Mouse (Mus musculus) ES-E14 (cell line): ENCODE data around the gene Ift74. TPM values are rescaled to one million over a fixed set of nuclear protein-coding genes. Genes with fewer than 3 reads are reported as not detected.
A peak's percentile ranks its signal among the peaks of the same experiment; 100 is the strongest.

Source experiments
- DNase-seq: peaks from one replicate; pipeline ENCODE4 v3.0.0-alpha.2; 2013; ENCODE audit warnings: low read depth, low spot score
- H3K27ac ChIP-seq: 2 replicates; pipeline ENCODE4 v1.5.1; 2012; ENCODE audit warnings: low read depth, mild to moderate bottlenecking, low read length, moderate library complexity, mixed read lengths; ENCODE audit not compliant: poor library complexity, insufficient read depth, severe bottlenecking
- H3K36me3 ChIP-seq: 2 replicates; pipeline ENCODE4 v1.6.1; 2012; ENCODE audit warnings: mild to moderate bottlenecking, low read length, moderate library complexity, mixed read lengths; ENCODE audit not compliant: control insufficient read depth, poor library complexity, insufficient read depth, severe bottlenecking
- H3K4me1 ChIP-seq, 2 experiments: fragments of 150-350 bp in 1 of 2; sonication (generic) in 1 of 2; 2 replicates each; pipeline ENCODE4 v1.6.1; 2012; ENCODE audit warnings: low read length in 2 of 2, mild to moderate bottlenecking in 1 of 2, mixed read lengths in 1 of 2; ENCODE audit not compliant: control insufficient read depth in 2 of 2, insufficient read depth in 2 of 2, poor library complexity in 1 of 2
- H3K4me3 ChIP-seq, 2 experiments: fragments of 150-350 bp in 1 of 2; sonication (generic) in 1 of 2; 2 replicates each; pipeline ENCODE4 v1.5.1; 2012; ENCODE audit warnings: low read length in 2 of 2, low read depth in 1 of 2, mild to moderate bottlenecking in 1 of 2, mixed read lengths in 1 of 2; ENCODE audit not compliant: insufficient read depth in 1 of 2, poor library complexity in 1 of 2, severe bottlenecking in 1 of 2
- H3K9ac ChIP-seq: 2 replicates; pipeline ENCODE4 v1.6.1; 2012; ENCODE audit warnings: low read depth, mild to moderate bottlenecking, low read length, mixed read lengths; ENCODE audit not compliant: poor library complexity, insufficient read depth, severe bottlenecking
- H3K9me3 ChIP-seq: fragments of 150-350 bp; sonication (generic); 2 replicates; pipeline ENCODE4 v1.6.1; 2012; ENCODE audit warnings: low read depth, mild to moderate bottlenecking, low read length; ENCODE audit not compliant: control insufficient read depth, insufficient read depth
- CHD2 ChIP-seq: IDR thresholded peaks from 2 replicates; pipeline ENCODE4 v1.6.1; 2014; ENCODE audit warnings: mild to moderate bottlenecking, low read depth, low read length, inconsistent platforms
- HCFC1 ChIP-seq: IDR thresholded peaks from 2 replicates; pipeline ENCODE4 v1.6.1; 2012; ENCODE audit warnings: low read length, inconsistent platforms, borderline replicate concordance; ENCODE audit not compliant: insufficient read depth
- MAFK ChIP-seq: IDR thresholded peaks from 2 replicates; pipeline ENCODE4 v1.6.1; 2014; ENCODE audit warnings: mild to moderate bottlenecking, low read depth, low read length, inconsistent platforms; ENCODE audit not compliant: insufficient read depth
- ZC3H11A ChIP-seq: IDR thresholded peaks from 2 replicates; pipeline ENCODE4 v1.6.1; 2012; ENCODE audit warnings: low read depth, mild to moderate bottlenecking, inconsistent platforms, low read length, borderline replicate concordance
- ZNF384 ChIP-seq: IDR thresholded peaks from 2 replicates; pipeline ENCODE4 v1.6.1; 2012; ENCODE audit warnings: low read depth, low read length, inconsistent platforms
- in situ Hi-C, 2 experiments: fragments of 600-800 bp; cut with MboI; formaldehyde crosslinking; loops; one replicate each; pipeline ENCODE4 v1.15.1; 2025; ENCODE audit warnings: low sequenced_read_pairs in 2 of 2, inconsistent platforms in 1 of 2; ENCODE audit not compliant: unreplicated experiment in 2 of 2
- total RNA-seq: library from RNA; depleted of rRNA; stranded (reverse); fragments of 300-350 nt; gene quantifications from 2 replicates; pipeline ENCODE4 v1.2.3, GENCODE M21; 2012

Ift74 gene
- total RNA-seq, 1 experiment, result 14.8 TPM

GRCm38 (mm10) chr4:94601395-94601794, 12.9 kb upstream of the Ift74 start:
- in situ Hi-C loops, result no loop called here
- H3K27ac ChIP-seq, result no peak overlapping the region
- H3K4me3 ChIP-seq, result peak overlapping the region; percentile 26 to 91; a peak in 2 of 4 replicates
- H3K4me1 ChIP-seq, result no peaks in the 10 kb centered on the region; a peak in 1 of 4 replicates
- no peak overlapping the region for H3K9ac ChIP-seq
- DNase-seq, result no peak
- H3K9me3 ChIP-seq, result no peaks in the 10 kb centered on the region
- TF ChIP-seq ZNF384, result no peak
- TF ChIP-seq MAFK, result no peak
- no peak for TF ChIP-seq CHD2
- TF ChIP-seq HCFC1, result no peak
- no peak for TF ChIP-seq ZC3H11A
- H3K36me3 ChIP-seq, result no peaks in the 10 kb centered on the region; the same call in 1 of the 2 replicates

- peak; percentile 24 for DNase-seq
- no peak for TF ChIP-seq MAFK
- TF ChIP-seq ZC3H11A, result no peak
- no peak for TF ChIP-seq HCFC1
- TF ChIP-seq CHD2, result no peak
- TF ChIP-seq ZNF384, result no peak
- in situ Hi-C loops, result no loop called here
- Histone ChIP-seq H3K9ac (peak overlapping the region; percentile 88), H3K27ac (peak overlapping the region; percentile 48), H3K4me1 (no peaks in the 10 kb centered on the region; a peak in 1 of 4 replicates), H3K36me3 (no peaks in the 10 kb centered on the region; the same call in 1 of the 2 replicates), H3K4me3 (peak overlapping the region; percentile 76 to 91), H3K9me3 (no peaks in the 10 kb centered on the region)
These were observed 11.7 kb upstream of the Ift74 start for GRCm38 (mm10) chr4:94602496-94603030.

DNA sequence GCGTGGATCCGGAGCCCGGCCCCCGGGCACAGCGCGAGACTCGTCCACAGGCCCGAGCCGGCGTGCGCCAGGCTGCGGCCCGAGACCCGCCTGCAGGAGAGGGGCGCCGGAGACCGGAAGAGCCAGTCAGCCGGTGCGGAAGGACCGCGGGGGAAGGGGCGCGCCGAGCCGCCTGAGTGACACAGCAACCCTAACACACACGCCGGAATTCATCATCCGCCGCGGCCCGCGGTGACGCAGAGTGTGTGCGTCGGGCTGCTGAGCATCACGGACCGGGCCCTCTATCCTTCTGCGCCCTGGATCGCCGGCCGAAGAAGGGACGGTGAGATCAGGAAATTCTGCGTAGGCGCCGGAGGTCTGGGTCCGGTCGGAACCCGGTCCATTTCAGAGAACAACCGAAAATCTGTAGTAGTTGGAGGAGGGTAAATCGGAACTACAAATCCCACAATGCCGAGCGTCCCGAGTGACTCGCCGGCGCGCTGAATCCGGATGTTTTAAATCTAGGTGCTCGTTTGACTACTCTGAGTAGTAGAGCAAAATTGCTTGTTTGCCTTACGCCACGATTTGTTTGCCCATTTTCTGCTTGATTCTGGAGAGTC, 11.2 kb upstream of the Ift74 start, which contains the start of gene Plaa:
Gene Plaa (minus strand): TSS at position 214 of the 599 bp plus-strand sequence.
- TF ChIP-seq CHD2 (no peak), ZC3H11A (no peak), ZNF384 (no peak), MAFK (peak; percentile 44; the same call in 1 of the 2 replicates), HCFC1 (peak; percentile 90)
- no peaks in the 10 kb centered on the region for H3K4me1 ChIP-seq
- H3K36me3 ChIP-seq, result no peaks in the 10 kb centered on the region; the same call in 1 of the 2 replicates
- peak within 1 kb of the TSS; percentile 71 for H3K27ac ChIP-seq
- in situ Hi-C loops, result no loop called here
- H3K9me3 ChIP-seq, result no peaks in the 10 kb centered on the region
- peak within 1 kb of the TSS; percentile 88 for H3K9ac ChIP-seq
- peak within 1 kb of the TSS; percentile 76 to 91 for H3K4me3 ChIP-seq
- peak; percentile 80 for DNase-seq

GRCm38 (mm10) chr4:94604452-94605019, 9.8 kb upstream of the Ift74 start:
- no peak for DNase-seq
- H3K36me3 ChIP-seq, result no peaks in the 10 kb centered on the region; the same call in 1 of the 2 replicates
- H3K9me3 ChIP-seq, result no peaks in the 10 kb centered on the region
- H3K4me1 ChIP-seq, result no peaks in the 10 kb centered on the region
- no peak overlapping the region for H3K27ac ChIP-seq
- no peak overlapping the region for H3K4me3 ChIP-seq
- H3K9ac ChIP-seq, result peak overlapping the region; percentile 43; the same call in 1 of the 2 replicates
- in situ Hi-C loops, result no loop called here
- TF ChIP-seq ZNF384, result no peak
- TF ChIP-seq HCFC1, result no peak
- TF ChIP-seq MAFK, result no peak
- no peak for TF ChIP-seq CHD2
- TF ChIP-seq ZC3H11A, result no peak
